9 mouse cellular contexts compared by ENCODE assay signal in genomic region chr13:39440907-39441306, GRCm38 (mm10).
DNase-seq lines count a peak whose midpoint lies in the region; ATAC-seq and TF ChIP-seq lines count a peak whose summit lies in the region.
"Had no signal": no experiment of that assay in that cellular context is flagged by ENCODE, and none has a peak within 500 bp of the region (broad histone marks: within the 10 kb centered on the region; RNA-seq: fewer than 3 reads in every experiment).

No protein-coding gene starts in this region.

- H3K9me3 ChIP-seq in ES-Bruce4 (replicated peaks; ENCODE audit: control insufficient read depth, insufficient read depth, low read length, poor library complexity, severe bottlenecking), result no peaks in the 10 kb centered on the region

- H3K27me3 ChIP-seq in ES-Bruce4 (ENCODE audit: control insufficient read depth, insufficient read depth, low read length, poor library complexity, severe bottlenecking), result no peaks in the 10 kb centered on the region

- intact Hi-C loops in heart, postnatal 10 days (cut with DNase I), result loop anchor here (2.0 to 5.0 kb wide), 2 partner anchors 86 to 1308 kb away; no protein-coding TSS in a partner anchor

- no peak overlapping the region for H3K4me3 ChIP-seq in ES-Bruce4 (ENCODE audit: low read depth, low read length)

- peak; percentile 11 for DNase-seq in adrenal gland, adult 8-10 months
- peak; percentile 75 for DNase-seq in embryo, embryonic 11 days
- DNase-seq in heart, postnatal 10 days, result peak; percentile 63 to 76
- peak; percentile 15 to 71 for DNase-seq in layer of hippocampus, adult 8-10 months (ENCODE audit: low spot score in 2 of 2)
- peak; percentile 66 for DNase-seq in lung, postnatal 14 days
- DNase-seq in right cerebral cortex, postnatal 25 days, result peak; percentile 55

- TF ChIP-seq CTCF in ES-Bruce4 (IDR thresholded peaks at IDR 0.05; ENCODE audit: low read depth, low read length), result peak; percentile 68

- H3K4me1 ChIP-seq in ES-Bruce4 (ENCODE audit: control insufficient read depth, insufficient read depth, low read length), result no peaks in the 10 kb centered on the region

- no peaks in the 10 kb centered on the region for H3K36me3 ChIP-seq in ES-Bruce4 (ENCODE audit: control insufficient read depth, insufficient read depth, low read length, poor library complexity, severe bottlenecking)

- no peak overlapping the region for H3K9ac ChIP-seq in ES-Bruce4 (ENCODE audit: low read depth, poor library complexity, severe bottlenecking)

- no peak overlapping the region for H3K27ac ChIP-seq in ES-Bruce4 (ENCODE audit: insufficient read depth, low read length)
- H3K27ac ChIP-seq: macrophage had no signal

- no peak for TF ChIP-seq EP300 in ES-Bruce4 (IDR thresholded peaks at IDR 0.05; ENCODE audit: insufficient read depth, low read depth, low read length)

- ATAC-seq in erythroblast, adult 5-6 weeks (replicated peaks; ENCODE audit: low FRiP score, poor library complexity, severe bottlenecking), result no peak

- no peak for TF ChIP-seq POLR2A in ES-Bruce4 (IDR thresholded peaks at IDR 0.05; ENCODE audit: insufficient read depth, low read length)

Comparison
In these comparisons a context has a peak if more than half of its experiments do, and no peak if none do; other contexts are left out.
1. DNase-seq: peak in every context shown above with its lines; median percentile 75 in embryo, embryonic 11 days; 70 in heart, postnatal 10 days; 66 in lung, postnatal 14 days; 55 in right cerebral cortex, postnatal 25 days; 43 in layer of hippocampus, adult 8-10 months; 11 in adrenal gland, adult 8-10 months.